Mouse (Mus musculus) G1E (cell line): ENCODE data around the gene Xylt1. TPM values are rescaled to one million over a fixed set of nuclear protein-coding genes. Genes with fewer than 3 reads are reported as not detected.

Experiments
- ATAC-seq: 2 replicates; pipeline ENCODE4 v1.8.0; 2016; ENCODE audit warnings: mild to moderate bottlenecking; ENCODE audit not compliant: insufficient number of reproducible peaks, poor library complexity, low FRiP score, severe bottlenecking; ENCODE audit errors: extremely low read depth
- DNase-seq: peaks from one replicate; pipeline ENCODE4 v3.0.0; 2012; ENCODE audit warnings: low spot score
- H3K27me3 ChIP-seq: 2 replicates; pipeline ENCODE4 v1.6.1; 2012; ENCODE audit warnings: mild to moderate bottlenecking, low read length, inconsistent platforms; ENCODE audit not compliant: insufficient read depth
- H3K36me3 ChIP-seq: replicated peaks from 2 replicates; pipeline ENCODE3; 2012; ENCODE audit warnings: mild to moderate bottlenecking, inconsistent platforms
- H3K4me1 ChIP-seq: 2 replicates; pipeline ENCODE4 v1.6.1; 2012; ENCODE audit warnings: low read depth, low read length, inconsistent platforms, mixed read lengths; ENCODE audit not compliant: insufficient read depth
- H3K4me3 ChIP-seq: 2 replicates; pipeline ENCODE4 v1.5.1; 2012; ENCODE audit warnings: low read depth, mild to moderate bottlenecking, inconsistent platforms, low read length, moderate library complexity, mixed read lengths
- H3K9me3 ChIP-seq: replicated peaks from 2 replicates; pipeline ENCODE4 v1.6.1; 2012; ENCODE audit warnings: inconsistent platforms
- CTCF ChIP-seq: IDR thresholded peaks from 2 replicates; pipeline ENCODE4 v1.5.1; 2012; ENCODE audit warnings: low read depth, low read length, inconsistent platforms, mixed read lengths
- GATA1 ChIP-seq: IDR thresholded peaks from 2 replicates; pipeline ENCODE4 v1.6.1; 2012; ENCODE audit warnings: borderline replicate concordance, low read length, inconsistent platforms, mixed read lengths
- GATA2 ChIP-seq: IDR thresholded peaks from 2 replicates; pipeline ENCODE4 v1.6.1; 2012; ENCODE audit warnings: low read depth, low read length, inconsistent platforms, borderline replicate concordance
- POLR2AphosphoS5 ChIP-seq: IDR thresholded peaks from 2 replicates; pipeline ENCODE4 v1.6.1; 2012; ENCODE audit warnings: low read depth, low read length, inconsistent platforms; ENCODE audit not compliant: insufficient replicate concordance
- TAL1 ChIP-seq: conservative IDR thresholded peaks from 2 replicates; pipeline ENCODE4 v1.6.1; 2012; ENCODE audit warnings: low read depth, low read length, inconsistent platforms, mixed read lengths
- polyA plus RNA-seq: library from polyadenylated mRNA; stranded (reverse); fragments of >175 nt; gene quantifications from 2 replicates; pipeline ENCODE4 v1.2.3, GENCODE M21; 2012
- total RNA-seq, 2 experiments: library from RNA; stranded (forward) in 1 of 2; stranded (reverse) in 1 of 2; fragments of 200-1000 nt in 1 of 2; fragments of >200 nt in 1 of 2; fragmentation: Nextera tagmentation in 1 of 2; gene quantifications; 2 replicates each; pipeline ENCODE4 v1.2.3; 2014 to 2017

Xylt1 gene
- total and polyA plus RNA-seq, 3 experiments = 0.11 TPM; not detected in 2

DNA sequence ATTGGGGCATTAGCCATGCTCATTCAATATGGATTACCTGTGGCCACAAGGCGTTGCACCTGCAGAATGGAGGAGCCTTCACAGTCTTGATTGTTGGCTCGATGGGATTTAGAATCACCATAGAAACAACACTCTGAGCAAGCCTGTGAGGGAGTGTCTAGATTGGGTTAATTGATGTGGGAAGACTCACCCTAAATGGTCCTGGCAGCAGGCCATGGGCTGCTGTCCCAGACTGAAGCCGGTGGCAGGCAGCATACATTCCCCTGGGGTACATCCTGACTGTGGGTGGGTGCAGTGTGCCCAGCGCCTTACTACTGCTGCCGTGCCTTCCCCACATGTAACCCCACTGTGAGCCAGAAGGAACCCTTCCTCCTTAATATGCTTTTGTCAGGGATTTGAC is 38.3 kb downstream of the Xylt1 start:
- ATAC-seq = no peak
- no peak overlapping the region for H3K4me3 ChIP-seq
- H3K9me3 ChIP-seq = peaks cover 77% of the 10 kb centered on the region
- DNase-seq = no peak
- no peaks in the 10 kb centered on the region for H3K36me3 ChIP-seq
- H3K27me3 ChIP-seq = no peaks in the 10 kb centered on the region
- TF ChIP-seq GATA1 (no peak), GATA2 (no peak), POLR2AphosphoS5 (no peak), CTCF (no peak), TAL1 (no peak)
- no peaks in the 10 kb centered on the region for H3K4me1 ChIP-seq

DNA sequence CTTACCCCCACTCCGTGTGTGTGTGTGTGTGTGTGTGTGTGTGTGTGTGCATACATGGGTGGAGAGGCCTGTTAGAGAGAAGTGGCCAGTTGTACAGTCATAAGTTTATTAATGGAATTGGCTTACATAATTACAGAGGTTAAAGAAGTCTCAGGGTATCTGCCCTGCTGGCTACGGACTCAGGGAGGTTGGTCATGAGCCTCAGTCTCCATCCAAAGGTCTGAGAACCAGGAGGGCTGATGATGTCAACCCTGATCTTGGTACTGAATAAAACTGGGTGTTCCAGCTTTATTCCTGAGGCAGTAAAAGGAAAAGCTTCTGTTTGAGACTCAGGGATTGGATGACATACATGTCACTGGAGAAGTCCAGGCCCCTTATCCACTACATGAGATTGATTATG is 39.1 kb downstream of the Xylt1 start:
- Histone ChIP-seq H3K27me3 (no peaks in the 10 kb centered on the region), H3K4me1 (no peaks in the 10 kb centered on the region), H3K4me3 (no peak overlapping the region), H3K36me3 (no peaks in the 10 kb centered on the region), H3K9me3 (peaks cover 74% of the 10 kb centered on the region)
- ATAC-seq = no peak
- no peak for DNase-seq
- TF ChIP-seq TAL1 (no peak), GATA1 (no peak), POLR2AphosphoS5 (no peak), CTCF (no peak), GATA2 (no peak)

DNA sequence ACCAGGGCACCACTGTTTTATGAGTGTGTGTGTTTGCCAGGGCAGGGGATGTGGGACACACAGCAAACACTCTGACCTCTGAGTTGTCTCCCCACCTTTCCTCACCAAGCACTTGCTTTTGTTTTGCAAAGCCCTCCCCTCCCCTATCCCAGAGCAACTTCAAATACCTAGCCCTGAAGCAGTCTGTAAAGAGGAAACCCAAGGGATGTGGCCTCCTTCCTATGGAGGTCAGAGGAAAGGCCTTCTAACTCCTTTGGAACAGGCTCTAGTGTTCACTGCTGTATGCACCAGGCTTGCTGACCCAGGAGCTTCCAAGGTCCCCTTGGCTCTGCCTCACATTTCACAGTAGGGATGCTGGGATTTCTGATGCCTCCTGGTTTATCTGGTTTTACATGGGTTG is 39.5 kb downstream of the Xylt1 start:
- H3K27me3 ChIP-seq = no peaks in the 10 kb centered on the region
- no peaks in the 10 kb centered on the region for H3K36me3 ChIP-seq
- TF ChIP-seq GATA1 = no peak
- TF ChIP-seq GATA2 = no peak
- TF ChIP-seq CTCF = no peak
- no peak for TF ChIP-seq POLR2AphosphoS5
- TF ChIP-seq TAL1 = no peak
- DNase-seq = no peak
- no peak for ATAC-seq
- H3K9me3 ChIP-seq = peaks cover 69% of the 10 kb centered on the region
- H3K4me1 ChIP-seq = no peaks in the 10 kb centered on the region
- H3K4me3 ChIP-seq = no peak overlapping the region

DNA sequence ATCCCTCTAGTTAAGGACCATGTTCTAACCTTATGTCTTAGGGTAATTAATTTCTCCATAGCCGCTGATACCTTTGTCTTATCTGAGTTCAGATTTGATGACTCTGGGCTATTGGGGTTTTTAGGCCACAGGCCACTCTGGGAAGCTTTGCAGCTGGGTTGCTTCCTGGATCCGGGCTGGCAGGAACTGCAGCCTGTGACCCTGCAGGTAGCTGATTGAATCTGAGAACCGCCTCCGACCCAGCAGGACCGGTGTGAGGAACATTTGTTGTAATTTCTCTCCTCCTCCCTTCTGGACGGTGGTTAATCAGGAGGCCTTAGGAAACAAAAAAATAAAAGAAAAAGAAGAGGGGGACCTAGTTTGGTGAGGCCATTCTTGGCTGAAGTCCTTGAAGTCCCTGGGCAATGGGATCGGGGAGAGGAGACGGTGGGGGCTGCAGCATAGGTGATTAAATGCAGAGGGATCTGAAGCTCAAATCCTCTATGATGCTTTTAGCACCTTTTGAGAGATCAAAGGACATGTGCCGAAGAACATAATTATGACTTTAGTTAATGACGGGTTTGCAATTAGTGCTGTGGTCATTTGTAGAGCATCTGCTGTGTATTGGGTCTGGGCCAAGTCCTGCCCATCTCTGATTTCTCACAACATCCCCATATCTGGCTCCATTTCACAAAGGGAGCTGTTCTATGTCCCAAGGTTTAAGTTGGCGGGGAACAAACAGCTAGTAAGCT is 40.2 kb downstream of the Xylt1 start:
- H3K36me3 ChIP-seq = no peaks in the 10 kb centered on the region
- ATAC-seq (no peak), DNase-seq (no peak)
- H3K4me1 ChIP-seq = no peaks in the 10 kb centered on the region
- TF ChIP-seq TAL1 = no peak
- TF ChIP-seq GATA2 = no peak
- TF ChIP-seq POLR2AphosphoS5 = no peak
- no peak for TF ChIP-seq CTCF
- TF ChIP-seq GATA1 = no peak
- peaks cover 62% of the 10 kb centered on the region for H3K9me3 ChIP-seq
- no peak overlapping the region for H3K4me3 ChIP-seq
- no peaks in the 10 kb centered on the region for H3K27me3 ChIP-seq

DNA sequence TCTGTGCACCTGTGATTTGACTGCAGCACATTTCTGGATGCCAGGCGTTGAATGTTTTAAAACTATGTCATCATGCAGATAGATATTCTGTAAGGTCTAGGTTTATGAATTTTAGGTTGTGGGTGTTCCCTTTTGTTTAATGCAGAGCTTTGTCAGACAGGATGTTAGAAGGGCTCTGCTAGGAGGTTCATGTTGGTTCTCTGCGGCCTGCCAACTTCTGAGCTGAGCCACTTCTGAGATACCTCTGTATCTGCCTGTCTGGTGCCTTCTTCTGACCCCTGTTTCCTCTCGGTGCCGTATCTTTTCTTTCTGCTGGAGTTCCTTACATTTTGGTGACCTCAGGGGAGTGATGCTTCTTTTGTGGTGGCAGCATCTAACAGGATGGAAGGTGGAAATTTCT is 44.1 kb downstream of the Xylt1 start:
- Histone ChIP-seq H3K4me3 (no peak overlapping the region), H3K27me3 (no peaks in the 10 kb centered on the region), H3K36me3 (no peaks in the 10 kb centered on the region), H3K4me1 (no peaks in the 10 kb centered on the region), H3K9me3 (peaks cover 52% of the 10 kb centered on the region)
- DNase-seq = no peak
- ATAC-seq = no peak
- TF ChIP-seq GATA2 (no peak), TAL1 (no peak), CTCF (no peak), POLR2AphosphoS5 (no peak), GATA1 (no peak)

DNA sequence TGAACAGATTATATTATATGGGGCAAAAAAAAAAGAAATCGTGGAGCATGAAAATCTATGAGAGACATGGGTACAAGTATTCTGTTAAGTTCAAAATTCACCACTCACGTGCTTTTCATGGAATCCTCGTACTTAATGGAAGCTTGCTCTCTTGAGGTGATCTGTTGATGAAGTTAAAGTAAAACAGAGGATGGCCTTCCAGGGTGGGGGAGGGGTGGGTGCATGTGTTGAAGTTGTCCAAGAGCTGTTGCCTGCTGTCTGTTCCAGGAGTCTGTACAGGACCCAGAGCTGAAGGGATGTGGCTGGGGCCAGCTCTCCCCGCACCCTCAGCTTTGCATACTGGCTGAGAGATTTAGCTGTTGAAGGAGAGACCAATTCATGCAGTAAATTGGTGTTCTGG is 45.6 kb downstream of the Xylt1 start:
- Histone ChIP-seq H3K36me3 (no peaks in the 10 kb centered on the region), H3K27me3 (no peaks in the 10 kb centered on the region), H3K9me3 (peaks cover 49% of the 10 kb centered on the region), H3K4me3 (no peak overlapping the region), H3K4me1 (no peaks in the 10 kb centered on the region)
- ATAC-seq = no peak
- DNase-seq = no peak
- TF ChIP-seq POLR2AphosphoS5 (no peak), GATA1 (no peak), CTCF (no peak), GATA2 (no peak), TAL1 (no peak)
